Mouse (Mus musculus) activated CD4-positive, CD25-positive, alpha-beta regulatory T cell (primary cell): ENCODE data around the gene Fam71e1. TPM values are rescaled to one million over a fixed set of nuclear protein-coding genes. Genes with fewer than 3 reads are reported as not detected.

Experiments used
- polyA plus RNA-seq, 2 experiments: library from polyadenylated mRNA; unstranded; fragments of 100-300 nt; shearing (Covaris generic); gene quantifications; one replicate each; pipeline ENCODE4 v1.2.1; 2017

Fam71e1 gene
- 1 to 10 TPM in 1 of 2 experiments, under 1 TPM in 1; 0.81 to 4.8 TPM for polyA plus RNA-seq

DNA sequence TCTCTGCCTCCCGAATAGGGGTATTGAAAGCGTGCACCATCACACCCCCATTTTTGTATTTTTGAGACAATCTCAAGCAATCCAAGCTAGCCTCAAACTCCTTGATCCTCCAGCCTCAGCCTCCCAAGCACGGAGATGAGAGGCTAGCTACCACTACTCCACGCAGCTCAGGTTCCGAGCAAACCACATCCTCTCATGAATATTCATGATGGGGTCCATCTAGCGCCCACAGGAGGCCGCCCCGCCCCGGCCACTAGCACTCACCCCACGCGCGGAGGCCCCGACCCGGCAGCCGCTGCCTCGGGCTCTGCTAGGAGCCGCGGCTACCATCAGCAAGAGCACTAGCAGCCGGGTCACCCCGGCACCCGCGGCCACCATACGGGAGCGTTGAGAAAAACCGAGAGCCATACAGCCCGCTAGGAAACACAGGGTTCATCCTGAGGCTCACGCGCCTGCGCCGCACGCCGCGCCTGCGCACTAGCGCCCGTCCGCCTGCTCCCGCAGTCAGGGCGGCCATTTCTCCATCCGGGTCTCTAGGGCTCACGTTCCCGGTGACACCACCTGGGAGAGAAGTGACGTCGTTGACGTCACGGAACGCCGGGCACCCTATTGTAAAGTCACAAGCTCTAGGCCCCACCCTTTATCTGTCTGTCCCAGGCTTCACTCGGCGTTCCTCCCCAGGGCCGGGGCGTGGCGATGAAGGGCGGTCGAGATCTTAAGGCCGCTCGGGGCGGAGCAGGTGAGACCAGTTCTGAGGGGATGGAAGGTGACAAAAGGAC is at the start of gene Fam71e1, which contains the start of gene Emc10:
Fam71e1 (plus strand) TSS at position 590 of the 779 bp plus-strand sequence.
Emc10 (minus strand) TSS at position 538 of the 779 bp plus-strand sequence.

DNA sequence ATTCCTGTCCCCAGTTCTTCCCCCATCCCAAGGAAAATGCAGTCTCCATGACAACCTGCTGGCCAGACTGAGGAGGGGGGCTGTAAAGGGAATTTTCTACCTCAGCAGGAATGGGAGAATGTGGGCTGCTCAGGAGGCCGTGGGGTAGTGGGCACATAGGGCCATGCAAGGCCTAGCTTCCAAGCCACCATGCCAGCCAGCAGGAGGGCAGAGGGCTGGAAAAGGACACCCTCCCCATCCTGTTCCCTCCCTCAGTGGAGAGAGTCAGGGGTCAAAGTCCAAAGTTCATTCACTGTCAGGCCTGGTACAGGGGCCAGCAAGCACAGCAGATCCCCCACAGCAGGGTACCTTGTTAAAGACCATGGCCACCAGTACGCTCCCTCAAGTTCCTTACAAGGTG is 31.3 kb upstream of the Fam71e1 start, which contains the start of gene Aspdh:
Aspdh (plus strand) TSS at position 281 of the 400 bp plus-strand sequence.

DNA sequence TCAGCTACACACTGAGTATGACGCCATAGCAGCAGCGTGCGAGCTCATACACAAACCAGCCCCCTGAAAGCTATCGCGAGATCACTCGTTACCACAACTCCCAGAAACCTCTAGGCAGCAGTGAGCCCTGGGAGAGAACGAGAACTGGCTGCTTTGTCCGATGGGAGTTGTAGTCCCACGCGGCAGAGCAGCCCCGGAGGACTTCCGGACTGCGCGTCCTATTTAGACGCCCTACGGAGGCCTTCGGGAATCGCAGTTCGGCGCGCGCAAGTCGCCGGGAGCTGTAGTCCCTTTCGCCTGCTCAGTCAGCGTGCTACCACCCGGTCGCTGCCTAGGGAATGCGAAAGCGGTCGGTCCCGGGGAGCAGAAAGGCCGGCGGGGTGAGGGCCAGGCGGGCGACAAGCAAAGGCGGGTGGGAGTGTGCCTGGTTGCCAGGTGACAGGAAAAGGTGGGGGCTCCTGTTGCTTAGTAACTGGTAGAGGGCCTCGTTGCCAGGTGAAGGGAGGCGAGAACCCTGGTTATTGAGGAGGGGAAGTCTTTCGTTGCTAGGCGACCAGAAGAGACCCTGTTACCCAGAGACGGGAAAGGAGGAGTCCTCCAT is 28.5 kb upstream of the Fam71e1 start, which contains the start of gene Josd2:
Josd2 (plus strand) TSS at position 170 of the 601 bp plus-strand sequence.

DNA sequence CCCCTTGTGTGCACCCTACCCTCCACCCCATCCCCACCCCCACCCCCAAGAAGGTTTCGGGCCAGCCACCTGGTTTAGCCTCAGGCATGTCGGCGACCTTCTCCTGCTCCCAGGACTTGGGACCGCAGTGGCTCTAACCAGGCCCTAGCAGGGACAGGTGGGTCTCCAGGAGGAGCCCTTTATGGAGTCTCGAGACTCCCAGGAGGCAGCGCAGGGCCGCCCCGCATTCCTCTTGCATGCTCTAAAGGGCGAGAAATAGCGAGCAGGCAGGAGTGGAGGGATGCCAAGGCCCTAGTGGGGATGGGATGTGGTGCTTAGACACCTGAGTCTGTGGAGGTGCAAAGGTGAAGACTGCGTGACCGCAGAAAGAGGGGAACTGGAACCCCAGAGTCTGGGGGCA is 28.1 kb downstream of the Fam71e1 start, which contains the start of gene Mybpc2:
Mybpc2 (minus strand) TSS at position 155 of the 400 bp plus-strand sequence.

DNA sequence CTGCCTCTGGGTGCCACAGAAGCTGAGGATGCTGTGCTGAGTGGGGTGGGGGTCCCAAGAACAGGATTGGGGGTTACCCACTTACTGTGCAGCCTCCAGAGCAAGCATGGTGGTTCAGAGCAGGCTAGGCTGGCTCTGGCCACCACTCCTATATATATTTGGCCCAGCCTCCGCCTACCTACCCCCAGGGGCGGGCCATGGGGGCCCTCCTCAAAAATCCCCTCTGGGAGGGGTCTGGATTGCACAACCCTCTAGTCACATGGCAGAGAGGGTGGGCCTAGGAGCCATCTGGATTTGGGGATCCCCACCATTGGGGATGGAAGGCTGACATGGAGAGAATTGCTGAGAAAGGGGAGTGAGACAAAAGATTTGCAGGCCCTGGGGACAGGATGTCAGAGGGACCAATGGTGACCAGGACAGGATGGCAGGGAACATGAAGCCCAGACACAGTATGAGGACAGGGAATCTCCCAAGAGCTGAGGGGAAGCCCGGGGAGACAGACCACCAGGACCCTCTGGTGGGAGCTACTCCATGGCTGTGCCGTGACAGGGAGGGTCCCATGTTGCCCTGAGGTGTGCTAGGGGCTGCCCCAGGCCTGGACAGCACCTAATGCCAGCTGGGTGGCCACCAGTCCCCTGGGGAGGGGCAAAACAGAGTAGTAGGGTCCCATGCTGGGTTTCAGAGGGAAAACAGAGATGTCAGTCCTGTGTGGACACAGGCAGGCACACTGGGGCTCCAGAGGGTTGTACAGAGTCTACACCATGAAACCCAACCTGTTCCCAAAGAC is 35.8 kb downstream of the Fam71e1 start, which contains the start of gene Spib:
Spib (minus strand) TSS at position 126 of the 787 bp plus-strand sequence.

DNA sequence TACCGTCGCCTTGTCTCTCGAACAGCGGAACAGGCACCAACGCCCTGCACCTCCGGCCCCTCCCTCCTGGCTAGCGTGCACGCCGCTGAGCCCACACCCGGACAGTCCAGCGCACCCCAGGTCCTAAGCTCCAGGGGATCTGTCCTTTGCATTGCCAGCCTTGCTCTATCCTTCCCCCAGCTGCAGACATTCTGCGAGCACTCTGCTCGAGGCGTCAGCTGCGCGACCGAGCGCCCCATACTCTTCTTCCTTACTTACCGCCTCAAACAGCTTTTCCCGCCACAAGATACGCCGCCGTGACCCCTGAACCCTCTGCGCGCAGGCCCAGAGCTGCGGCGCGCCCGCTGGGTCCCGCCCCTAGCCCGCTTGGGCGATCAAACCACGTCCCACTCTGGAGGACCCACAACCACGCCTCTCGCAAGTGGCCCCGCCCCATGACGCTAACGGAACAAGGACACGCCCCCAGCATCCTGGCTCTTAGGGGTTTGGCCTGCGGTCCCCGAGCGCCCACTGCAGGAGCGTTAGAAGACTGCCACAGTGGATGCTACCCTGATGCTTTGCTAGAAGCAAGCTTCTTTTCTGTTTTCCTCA is 52.2 kb downstream of the Fam71e1 start, which contains the start of gene Pold1:
Pold1 (minus strand) TSS at position 353 of the 591 bp plus-strand sequence.

Other genes with a start within 250 kb of the Fam71e1 start
- gene 1700028J19Rik, start 249.9 kb upstream of the Fam71e1 start, polyA plus RNA-seq: 1 to 10 TPM; 1.1 to 2.5 TPM
- 100 to 1,000 TPM in 1 of 2 experiments, 10 to 100 TPM in 1; 86.7 to 118 TPM for gene 2410002F23Rik, start 249.9 kb upstream of the Fam71e1 start, polyA plus RNA-seq
- not detected for gene Acp4, start 239.2 kb upstream of the Fam71e1 start, polyA plus RNA-seq
- not detected for gene Gm15517, start 235.1 kb upstream of the Fam71e1 start, polyA plus RNA-seq
- gene Clec11a, start 189.7 kb upstream of the Fam71e1 start, polyA plus RNA-seq: under 1 TPM; 0.14 to 0.81 TPM
- gene Shank1, start 186.3 kb upstream of the Fam71e1 start, polyA plus RNA-seq: under 1 TPM; 0.02 to 0.10 TPM
- gene Syt3, start 112.5 kb upstream of the Fam71e1 start, polyA plus RNA-seq: not detected
- not detected for gene 1700008O03Rik, start 110.8 kb upstream of the Fam71e1 start, polyA plus RNA-seq
- gene Lrrc4b, start 67.6 kb upstream of the Fam71e1 start, polyA plus RNA-seq: under 1 TPM in 1 of 2 experiments, not detected in 1; 0.14 TPM
- not detected for gene Aspdh, start 31.2 kb upstream of the Fam71e1 start, polyA plus RNA-seq
- gene Josd2, start 28.6 kb upstream of the Fam71e1 start, polyA plus RNA-seq: 10 to 100 TPM; 52.4 to 75.0 TPM
- 100 to 1,000 TPM; 160 to 164 TPM for gene Emc10, start 52 bp upstream of the Fam71e1 start, polyA plus RNA-seq
- not detected for gene Mybpc2, start 28.1 kb downstream of the Fam71e1 start, polyA plus RNA-seq
- gene Spib, start 35.5 kb downstream of the Fam71e1 start, polyA plus RNA-seq: 1 to 10 TPM; 2.1 to 2.8 TPM
- gene Pold1, start 52.3 kb downstream of the Fam71e1 start, polyA plus RNA-seq: 10 to 100 TPM; 26.5 to 42.4 TPM
- 100 to 1,000 TPM; 130 to 142 TPM for gene Nr1h2, start 57.4 kb downstream of the Fam71e1 start, polyA plus RNA-seq
- 1 to 10 TPM; 3.1 to 6.6 TPM for gene Napsa, start 75.8 kb downstream of the Fam71e1 start, polyA plus RNA-seq
- under 1 TPM; 0.07 to 0.10 TPM for gene Kcnc3, start 94.1 kb downstream of the Fam71e1 start, polyA plus RNA-seq
- gene Myh14, start 174.3 kb downstream of the Fam71e1 start, polyA plus RNA-seq: under 1 TPM in 1 of 2 experiments, not detected in 1; 0.26 TPM
- gene Izumo2, start 212.2 kb downstream of the Fam71e1 start, polyA plus RNA-seq: not detected